Mouse (Mus musculus) E14TG2a.4 (cell line): ENCODE data around the gene Ptf1a.
A peak's percentile ranks its signal among the peaks of the same experiment; 100 is the strongest.

ENCODE experiments used
- H3K27me3 ChIP-seq: 2 replicates; pipeline ENCODE4 v1.6.1; 2014; ENCODE audit warnings: low read length, control low read depth; ENCODE audit not compliant: insufficient read depth
- H3K36me3 ChIP-seq: 2 replicates; pipeline ENCODE4 v1.6.1; 2014; ENCODE audit warnings: low read length, control low read depth; ENCODE audit not compliant: insufficient read depth
- H3K4me1 ChIP-seq: replicated peaks from 2 replicates; pipeline ENCODE4 v1.6.1; 2014; ENCODE audit warnings: low read depth, low read length, control low read depth
- H3K4me3 ChIP-seq: replicated peaks from 2 replicates; pipeline ENCODE4 v1.5.1; 2014; ENCODE audit warnings: mild to moderate bottlenecking, low read length
- H3K9me3 ChIP-seq: 2 replicates; pipeline ENCODE4 v1.6.1; 2014; ENCODE audit warnings: low read length, control low read depth
- CTCF ChIP-seq: conservative IDR thresholded peaks from 2 replicates; pipeline ENCODE4 v1.5.1; 2014; ENCODE audit warnings: low read length
- NANOG ChIP-seq: IDR thresholded peaks from 2 replicates; pipeline ENCODE4 v1.6.1; 2014; ENCODE audit warnings: borderline replicate concordance, low read length, mixed read lengths
- POU5F1 ChIP-seq: IDR thresholded peaks from 2 replicates; pipeline ENCODE4 v1.6.1; 2014; ENCODE audit warnings: low read length, borderline replicate concordance

The Ptf1a gene

DNA sequence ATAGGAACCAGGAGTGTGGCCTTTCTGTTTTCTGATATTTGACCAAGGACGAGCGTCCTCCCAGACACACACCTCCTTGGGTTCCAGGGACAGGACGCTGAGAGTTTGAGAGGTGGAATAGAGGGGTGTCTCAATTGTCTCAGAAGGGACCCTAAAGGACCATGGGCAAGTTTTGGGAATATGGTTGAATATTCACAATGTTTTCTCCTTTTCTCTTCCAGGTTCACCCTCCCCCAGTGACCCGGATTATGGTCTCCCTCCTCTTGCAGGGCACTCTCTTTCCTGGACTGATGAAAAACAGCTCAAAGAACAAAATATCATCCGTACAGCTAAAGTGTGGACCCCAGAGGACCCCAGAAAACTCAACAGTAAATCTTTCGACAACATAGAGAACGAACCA lies 1.3 kb downstream of the Ptf1a start:
- no peaks in the 10 kb centered on the region for H3K9me3 ChIP-seq
- TF ChIP-seq POU5F1, result no peak
- no peak for TF ChIP-seq CTCF
- no peak for TF ChIP-seq NANOG
- H3K4me3 ChIP-seq, result peak overlapping the region; percentile 78; the same call in 1 of the 2 replicates
- H3K4me1 ChIP-seq, result peaks cover 30% of the 10 kb centered on the region
- peaks cover 93% of the 10 kb centered on the region for H3K27me3 ChIP-seq
- no peaks in the 10 kb centered on the region for H3K36me3 ChIP-seq

DNA sequence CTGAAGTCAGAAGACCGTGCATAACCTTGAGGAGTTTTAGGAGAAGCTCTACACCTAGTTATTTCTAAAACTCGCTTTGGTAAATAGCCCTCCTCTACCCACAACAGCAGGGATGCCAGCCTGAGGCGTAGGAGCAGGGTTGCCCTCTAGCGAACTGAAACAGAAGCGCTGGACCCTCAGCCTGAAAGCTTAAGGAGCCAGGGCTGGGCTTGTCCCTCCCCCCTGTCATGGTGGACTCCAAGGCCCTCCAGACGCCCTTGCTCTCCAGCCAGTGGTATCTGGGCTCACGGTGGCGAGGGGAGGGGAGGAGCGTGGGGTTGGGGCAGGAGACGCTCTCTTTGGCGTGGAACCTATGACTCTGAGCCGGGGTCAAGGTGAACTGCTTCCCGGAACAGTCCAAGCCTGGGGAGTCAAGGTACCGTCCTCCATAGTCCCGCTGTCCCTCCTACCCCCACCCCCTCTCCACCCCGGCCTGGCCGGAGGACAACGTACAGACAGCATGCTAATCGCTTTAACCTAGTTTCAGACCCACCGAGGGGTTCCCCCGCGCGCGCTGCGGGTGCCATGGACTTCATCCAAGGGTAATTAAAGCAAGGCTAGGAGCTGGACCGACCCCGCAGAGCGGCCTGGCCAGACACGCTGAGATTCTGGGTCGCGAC lies 2.7 kb downstream of the Ptf1a start:
- Histone ChIP-seq H3K9me3 (no peaks in the 10 kb centered on the region), H3K36me3 (no peaks in the 10 kb centered on the region), H3K4me1 (peaks cover 39% of the 10 kb centered on the region), H3K27me3 (peaks cover 95% of the 10 kb centered on the region), H3K4me3 (peak overlapping the region; percentile 26)
- TF ChIP-seq NANOG, result no peak
- peak; percentile 23 for TF ChIP-seq CTCF

DNA sequence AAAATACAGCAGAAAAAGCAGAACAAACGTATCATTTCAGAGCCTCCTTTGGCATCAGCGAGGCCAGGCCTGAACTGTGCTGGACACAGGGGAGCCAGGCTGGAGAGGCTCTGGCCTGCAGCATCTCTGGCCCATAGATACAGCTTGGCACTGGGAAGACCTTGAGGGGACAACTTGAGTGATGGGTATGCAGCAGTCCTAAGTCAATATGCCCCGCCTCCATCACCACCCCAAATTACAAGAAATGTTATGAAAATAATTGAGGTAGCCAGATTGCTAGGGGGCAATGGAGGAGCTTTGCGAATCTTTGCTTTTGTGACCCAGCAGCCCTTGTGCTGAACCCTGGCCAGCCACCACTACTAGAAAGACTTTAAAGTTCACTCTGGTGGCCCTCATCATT lies 3.8 kb downstream of the Ptf1a start:
- H3K9me3 ChIP-seq, result no peaks in the 10 kb centered on the region
- peaks cover 39% of the 10 kb centered on the region for H3K4me1 ChIP-seq
- H3K36me3 ChIP-seq, result no peaks in the 10 kb centered on the region
- no peak for TF ChIP-seq CTCF
- TF ChIP-seq NANOG, result no peak
- no peak for TF ChIP-seq POU5F1
- peaks cover 96% of the 10 kb centered on the region for H3K27me3 ChIP-seq
- no peak overlapping the region for H3K4me3 ChIP-seq

DNA sequence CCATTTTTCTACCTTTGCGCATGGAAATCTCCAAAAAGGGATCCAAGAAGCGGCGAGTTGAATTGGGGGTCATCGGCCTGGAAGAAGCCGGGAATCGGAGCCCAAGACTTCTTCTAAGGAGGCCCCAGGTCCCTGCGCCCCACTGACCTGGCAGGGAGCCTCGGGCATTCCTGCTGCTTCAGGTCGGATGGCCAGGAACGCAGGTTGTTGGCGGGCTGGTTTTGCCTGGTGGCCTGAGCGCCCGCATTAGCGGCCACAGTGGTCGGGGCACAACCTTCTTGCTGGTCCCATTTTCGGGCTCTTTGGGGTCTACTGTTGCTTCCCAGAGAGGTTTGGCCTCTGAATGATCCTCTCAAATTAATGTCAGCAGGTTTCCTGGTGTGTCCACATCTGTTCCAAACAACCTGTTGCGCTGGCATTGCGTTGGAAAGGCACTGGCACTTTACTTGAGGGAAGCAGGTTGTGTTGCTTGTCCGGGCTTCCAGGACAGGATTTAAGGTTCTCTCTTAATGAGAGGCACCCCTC lies 7.1 kb downstream of the Ptf1a start:
- TF ChIP-seq NANOG, result no peak
- TF ChIP-seq POU5F1, result no peak
- TF ChIP-seq CTCF, result no peak
- H3K27me3 ChIP-seq, result peaks cover 93% of the 10 kb centered on the region
- no peaks in the 10 kb centered on the region for H3K9me3 ChIP-seq
- H3K4me3 ChIP-seq, result peak overlapping the region; percentile 80
- no peaks in the 10 kb centered on the region for H3K36me3 ChIP-seq
- H3K4me1 ChIP-seq, result peaks cover 22% of the 10 kb centered on the region

DNA sequence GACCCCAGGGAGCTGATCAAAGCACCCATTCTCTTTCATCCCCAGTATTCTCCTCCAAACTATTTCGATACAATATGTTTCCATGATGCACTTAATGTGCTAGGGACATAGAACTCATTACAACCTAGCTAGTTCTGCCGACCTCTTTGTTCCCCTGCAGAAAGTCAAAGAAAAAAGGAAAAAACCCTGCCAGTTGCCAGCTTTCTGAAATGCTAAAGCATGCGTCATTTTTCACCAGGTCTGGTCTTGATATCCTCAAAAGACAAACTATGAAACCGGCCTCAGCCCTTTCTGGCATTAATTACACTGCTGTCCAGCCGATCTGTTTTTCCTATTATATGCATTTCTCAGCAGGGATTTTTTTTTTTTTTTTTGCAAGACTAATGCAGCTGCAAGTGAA lies 9.8 kb downstream of the Ptf1a start:
- Histone ChIP-seq H3K9me3 (no peaks in the 10 kb centered on the region), H3K4me1 (peaks cover 13% of the 10 kb centered on the region; the same call in 1 of the 2 replicates), H3K36me3 (no peaks in the 10 kb centered on the region), H3K4me3 (no peak overlapping the region), H3K27me3 (peaks cover 72% of the 10 kb centered on the region)
- TF ChIP-seq CTCF (no peak), NANOG (no peak), POU5F1 (no peak)

DNA sequence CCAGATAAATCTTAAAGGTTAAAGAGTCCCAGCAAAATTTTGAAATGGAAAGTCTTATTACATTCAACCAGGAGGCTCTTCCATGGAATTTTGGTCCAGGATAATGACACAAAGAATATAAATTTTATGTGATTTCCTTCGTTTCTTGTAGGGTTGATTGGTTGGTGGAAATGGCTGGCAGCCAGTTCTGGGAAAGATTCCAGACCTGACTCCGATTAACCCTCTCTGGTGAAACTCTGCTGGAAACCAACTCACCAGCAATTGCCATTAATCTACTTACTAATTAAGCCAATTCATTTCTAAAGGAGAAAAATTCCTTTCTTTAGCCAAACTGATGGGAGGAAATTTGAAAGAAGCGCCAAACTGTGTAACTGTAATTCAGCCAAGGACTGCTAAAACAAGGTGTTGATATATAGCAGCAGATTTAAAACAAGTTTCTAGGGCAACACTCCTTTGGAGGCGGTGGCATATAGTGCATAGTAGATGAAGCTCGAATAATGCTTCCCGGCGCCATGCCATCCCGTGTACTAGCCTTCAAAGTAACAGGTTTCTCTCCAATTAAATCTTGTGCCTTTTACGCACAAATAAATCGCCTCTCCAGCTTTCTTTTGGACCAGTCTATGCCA lies 10.5 kb downstream of the Ptf1a start:
- H3K9me3 ChIP-seq, result no peaks in the 10 kb centered on the region
- H3K27me3 ChIP-seq, result peaks cover 65% of the 10 kb centered on the region
- no peak overlapping the region for H3K4me3 ChIP-seq
- TF ChIP-seq CTCF, result no peak
- TF ChIP-seq NANOG, result no peak
- TF ChIP-seq POU5F1, result no peak
- H3K36me3 ChIP-seq, result no peaks in the 10 kb centered on the region
- peaks cover 13% of the 10 kb centered on the region; the same call in 1 of the 2 replicates for H3K4me1 ChIP-seq

DNA sequence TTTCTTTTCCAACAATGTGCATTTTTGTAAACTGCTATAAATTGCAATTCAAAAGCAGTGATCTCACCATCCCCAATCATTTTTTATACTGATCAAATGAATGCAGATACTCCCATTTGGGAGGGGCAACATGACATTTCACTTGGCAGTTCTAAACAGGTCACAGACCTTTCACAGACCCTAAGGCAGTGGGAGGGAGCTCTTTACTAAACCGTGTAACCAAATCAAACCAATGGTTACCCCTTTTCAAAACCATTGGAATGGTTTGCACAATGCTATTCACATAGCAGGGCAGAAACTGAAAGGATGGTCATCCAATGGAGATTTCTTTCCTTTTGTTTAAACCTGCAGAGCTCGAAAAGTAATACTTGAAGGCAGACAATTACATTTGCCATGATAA lies 13.3 kb downstream of the Ptf1a start:
- TF ChIP-seq CTCF (no peak), NANOG (no peak), POU5F1 (no peak)
- Histone ChIP-seq H3K36me3 (no peaks in the 10 kb centered on the region), H3K4me1 (peaks cover 5% of the 10 kb centered on the region), H3K27me3 (peaks cover 37% of the 10 kb centered on the region), H3K9me3 (peaks cover 7% of the 10 kb centered on the region), H3K4me3 (no peak overlapping the region)

DNA sequence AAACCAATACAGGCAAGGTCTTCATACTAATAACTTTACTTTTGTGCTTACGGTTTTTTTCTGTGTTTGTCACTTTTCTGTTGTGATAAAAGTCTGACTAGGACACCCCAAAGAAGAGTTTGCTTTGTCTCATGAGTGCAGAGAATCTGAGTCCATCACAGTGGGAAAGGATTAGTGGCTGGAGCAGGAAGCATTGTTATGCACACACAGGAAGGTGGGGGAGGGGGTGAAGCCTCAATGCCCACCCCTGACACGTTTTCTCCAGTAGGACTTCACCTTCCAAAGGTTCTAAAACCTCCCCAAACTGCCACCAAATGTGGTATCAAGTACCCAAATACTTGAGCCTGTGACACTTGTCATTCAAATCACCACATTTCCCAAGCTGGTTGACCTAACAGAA lies 16.5 kb downstream of the Ptf1a start:
- Histone ChIP-seq H3K4me1 (peaks cover 5% of the 10 kb centered on the region), H3K4me3 (no peak overlapping the region), H3K27me3 (peaks cover 9% of the 10 kb centered on the region; the same call in 1 of the 2 replicates), H3K36me3 (no peaks in the 10 kb centered on the region), H3K9me3 (peaks cover 7% of the 10 kb centered on the region)
- TF ChIP-seq POU5F1 (peak; percentile 88), NANOG (no peak), CTCF (no peak)
